Mouse (Mus musculus) right cerebral cortex, postnatal 25 days (tissue): ENCODE measurements at regions not wholly inside any gene's neighbourhood (a gene's known extent, or its start where the extent isn't known, plus 50 kb on each side); places are given as distances from the start of the nearest gene placed in this dataset.
A peak's percentile ranks its signal among the peaks of the same experiment; 100 is the strongest.
"Not testable (repeated sequence)": the region's sequence is repeated elsewhere in the genome, so short reads cannot be mapped to it uniquely, and the experiment has no call there.

Source experiments
- DNase-seq: peaks from one replicate; pipeline ENCODE4 v3.0.0; 2022

GRCm38 (mm10) chr5:26586108-26586507, 230.9 kb upstream of the Dpp6 start:
- DNase-seq, result no peak

GRCm38 (mm10) chr5:26590886-26591285, 226.1 kb upstream of the Dpp6 start:
- no peak for DNase-seq

- no peak for DNase-seq
Observed at GRCm38 (mm10) chr5:26592341-26592740, 224.7 kb upstream of the Dpp6 start.

GRCm38 (mm10) chr5:26597991-26598390, 219.0 kb upstream of the Dpp6 start:
- DNase-seq, result no peak

GRCm38 (mm10) chr5:26619272-26619671, 197.7 kb upstream of the Dpp6 start:
- DNase-seq, result no peak

- DNase-seq, result no peak
Observed at GRCm38 (mm10) chr5:26622116-26622515, 194.9 kb upstream of the Dpp6 start.

- no peak for DNase-seq
Observed at GRCm38 (mm10) chr5:26671478-26671877, 145.5 kb upstream of the Dpp6 start.

- no peak for DNase-seq
Observed at GRCm38 (mm10) chr5:26689775-26690174, 127.2 kb upstream of the Dpp6 start.

GRCm38 (mm10) chr5:26691121-26691520, 125.9 kb upstream of the Dpp6 start:
- DNase-seq, result no peak

GRCm38 (mm10) chr5:26692013-26692412, 125.0 kb upstream of the Dpp6 start:
- DNase-seq, result no peak

GRCm38 (mm10) chr5:26703621-26704020, 113.4 kb upstream of the Dpp6 start:
- DNase-seq, result not testable (repeated sequence)

- DNase-seq, result peak; percentile 48
Observed at GRCm38 (mm10) chr5:26707661-26708060, 109.3 kb upstream of the Dpp6 start.

- DNase-seq, result no peak
Observed at GRCm38 (mm10) chr5:26724491-26724890, 92.5 kb upstream of the Dpp6 start.

GRCm38 (mm10) chr5:26725953-26726352, 91.0 kb upstream of the Dpp6 start:
- DNase-seq, result no peak

- not testable (repeated sequence) for DNase-seq
Observed at GRCm38 (mm10) chr5:26751196-26751595, 65.8 kb upstream of the Dpp6 start.

GRCm38 (mm10) chr5:26751601-26752305, 65.2 kb upstream of the Dpp6 start:
- DNase-seq, result not testable (repeated sequence)

GRCm38 (mm10) chr5:26754129-26754528, 62.9 kb upstream of the Dpp6 start:
- DNase-seq, result not testable (repeated sequence)
